Mouse (Mus musculus) cerebellum, postnatal 10 days (tissue): ENCODE measurements around the gene Atg7.

ENCODE experiments used
- DNase-seq, 2 experiments: peaks; one replicate each; pipeline ENCODE4 v3.0.0; 2021; ENCODE audit warnings: mixed read lengths in 2 of 2

The Atg7 gene

DNA sequence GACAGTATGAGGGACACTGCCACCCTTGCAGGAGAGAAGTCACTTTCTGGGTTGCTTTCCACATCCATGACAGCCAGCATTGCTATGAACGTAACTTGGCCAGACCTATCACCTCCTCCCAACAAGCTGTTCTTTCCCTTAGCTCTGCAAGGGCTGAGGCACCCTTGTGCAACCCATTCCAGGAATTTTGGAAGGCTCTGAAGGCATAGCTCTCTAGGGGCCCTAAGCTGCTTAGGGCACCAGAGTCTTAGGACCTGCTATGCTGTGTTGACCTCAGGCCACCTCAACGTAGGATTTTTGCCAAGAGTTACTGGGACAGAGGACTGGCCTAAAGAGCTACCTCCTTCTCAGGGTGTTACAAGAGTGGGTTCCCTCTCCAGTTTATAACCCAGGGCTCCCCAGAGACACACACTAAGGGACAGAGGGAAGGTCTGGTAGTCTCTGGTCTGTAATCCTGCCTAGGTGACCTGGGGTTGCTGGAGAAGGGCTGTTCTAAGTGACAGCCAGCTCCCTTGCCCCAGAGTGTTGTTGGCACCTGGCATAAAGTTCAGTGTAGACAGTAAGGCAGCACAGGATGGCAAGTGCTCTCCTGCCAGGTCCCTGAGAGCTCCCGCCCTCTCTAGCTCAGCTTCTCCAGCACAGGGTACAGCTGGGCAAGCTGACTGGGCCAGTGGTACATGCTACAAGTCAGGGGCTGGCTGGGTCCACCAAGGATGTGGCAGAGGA lies 215.3 kb downstream of the Atg7 start:
- DNase-seq, result no peak

DNA sequence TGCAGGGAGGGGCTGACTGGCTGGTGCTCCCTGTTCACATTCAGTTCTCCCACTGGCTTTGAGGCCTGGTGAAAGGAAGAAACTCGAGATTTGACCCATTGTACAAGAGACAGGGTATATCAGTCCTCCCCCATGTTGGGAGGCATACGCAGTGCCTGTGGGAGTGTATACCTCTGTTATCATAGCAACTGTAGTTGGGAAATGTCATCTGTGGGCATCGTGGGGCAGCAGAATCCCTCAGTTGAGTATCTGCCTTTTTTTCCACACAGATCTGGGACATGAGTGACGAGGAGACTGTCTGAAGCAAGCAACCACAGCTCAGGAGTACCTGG lies 215.8 kb downstream of the Atg7 start:
- DNase-seq, result no peak

DNA sequence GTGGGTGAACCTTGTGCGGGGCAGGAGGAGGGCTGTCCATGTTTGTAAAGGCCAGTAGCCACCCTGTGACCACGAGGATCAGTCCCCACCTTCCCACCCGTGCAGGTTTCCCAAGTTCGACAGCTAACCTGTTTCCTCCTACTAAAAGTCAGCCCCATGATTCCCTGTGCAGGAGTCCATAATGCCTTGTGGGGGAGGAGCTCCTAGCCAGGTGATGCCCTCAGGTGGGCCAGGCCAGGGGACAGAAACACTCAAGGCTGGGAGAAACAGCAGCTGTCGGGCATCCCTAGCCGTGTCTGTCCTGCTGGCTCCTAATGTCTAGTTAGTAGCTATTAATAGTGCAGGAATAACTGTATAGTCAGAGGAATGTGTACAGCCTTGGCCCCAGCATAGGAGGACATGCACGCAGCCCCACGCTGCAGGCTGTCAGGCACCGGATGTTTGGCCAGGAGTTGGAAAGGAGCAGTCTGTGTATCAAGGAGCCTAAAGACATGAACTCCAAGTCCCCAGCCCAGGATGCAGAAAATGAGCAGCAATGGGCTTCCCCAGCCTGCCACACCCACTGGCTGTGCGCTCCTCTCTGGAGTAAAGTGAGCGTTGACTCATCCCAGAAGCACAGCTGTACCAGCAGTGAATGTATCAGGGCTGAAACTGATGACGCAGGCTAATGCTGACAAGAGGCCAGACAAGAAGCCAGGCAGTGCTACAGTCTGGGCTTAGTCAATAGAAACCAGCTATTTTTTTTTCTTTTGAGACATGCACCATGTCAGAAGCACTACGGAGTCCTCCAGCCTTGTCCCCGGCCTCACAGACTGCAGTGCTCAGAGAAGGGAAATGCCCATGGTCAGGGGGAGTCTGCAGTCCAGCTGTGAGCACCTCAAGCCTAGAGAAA lies 218.0 kb downstream of the Atg7 start:
- no peak for DNase-seq

DNA sequence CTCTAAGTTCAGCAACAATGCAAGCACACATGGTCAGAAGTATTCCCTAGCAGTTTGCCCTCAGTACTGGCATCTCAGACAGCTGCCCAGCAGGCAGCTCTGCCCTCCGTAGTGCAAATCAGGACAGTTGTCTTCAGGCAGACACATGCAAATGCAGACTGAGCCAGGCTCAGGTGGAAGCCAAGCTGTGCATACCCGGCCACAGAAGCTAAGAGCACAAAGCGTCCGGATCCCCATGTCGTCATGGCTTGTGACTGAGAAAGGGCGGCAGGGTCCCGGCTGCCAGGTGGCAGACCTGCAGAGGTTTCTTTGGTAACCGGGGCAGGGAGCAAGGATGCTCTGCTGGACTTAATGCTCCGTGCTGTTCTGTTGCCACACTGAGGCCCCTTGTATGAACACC lies 218.7 kb downstream of the Atg7 start:
- peak; percentile 63 to 73 for DNase-seq

DNA sequence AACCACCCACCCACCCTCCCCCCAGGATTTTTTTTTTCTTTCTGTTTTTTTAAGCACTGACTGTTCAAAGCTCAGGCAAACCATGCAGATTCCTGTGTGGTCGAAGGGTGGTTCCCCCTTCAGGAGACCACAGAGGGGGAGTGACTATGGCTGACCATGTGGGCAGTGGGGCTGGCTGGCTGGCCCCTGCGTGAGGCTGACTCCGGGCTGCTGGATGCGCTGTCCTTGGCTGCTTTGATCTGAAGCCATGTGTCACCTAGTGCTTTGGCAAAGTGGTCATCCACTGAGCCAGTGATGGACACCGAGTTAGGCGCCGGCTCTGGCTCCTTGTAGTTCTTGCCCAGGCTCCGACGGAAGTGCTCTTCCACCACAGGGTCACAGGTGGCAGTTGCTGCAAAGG lies 219.1 kb downstream of the Atg7 start:
- DNase-seq, result peak; percentile 48 to 55

DNA sequence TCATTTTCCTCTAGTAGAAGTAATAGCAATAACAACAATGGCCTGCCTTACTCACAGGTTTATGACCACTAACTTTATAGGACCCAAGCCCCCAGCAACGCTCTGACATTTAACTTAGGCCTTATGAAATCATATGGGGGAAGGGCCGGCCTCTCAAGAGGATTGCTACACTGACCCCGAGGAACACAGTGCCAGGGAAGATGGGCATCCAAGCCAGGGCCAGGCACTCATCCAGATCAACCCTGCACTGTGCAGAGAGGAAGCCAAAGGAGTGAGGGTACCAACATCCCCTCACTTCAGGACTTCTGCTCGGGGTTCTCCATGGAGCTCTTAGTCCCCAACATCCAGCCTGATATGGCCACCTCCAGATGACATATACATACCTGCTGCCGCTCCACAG lies 220.6 kb downstream of the Atg7 start:
- peak; percentile 63 to 72 for DNase-seq

DNA sequence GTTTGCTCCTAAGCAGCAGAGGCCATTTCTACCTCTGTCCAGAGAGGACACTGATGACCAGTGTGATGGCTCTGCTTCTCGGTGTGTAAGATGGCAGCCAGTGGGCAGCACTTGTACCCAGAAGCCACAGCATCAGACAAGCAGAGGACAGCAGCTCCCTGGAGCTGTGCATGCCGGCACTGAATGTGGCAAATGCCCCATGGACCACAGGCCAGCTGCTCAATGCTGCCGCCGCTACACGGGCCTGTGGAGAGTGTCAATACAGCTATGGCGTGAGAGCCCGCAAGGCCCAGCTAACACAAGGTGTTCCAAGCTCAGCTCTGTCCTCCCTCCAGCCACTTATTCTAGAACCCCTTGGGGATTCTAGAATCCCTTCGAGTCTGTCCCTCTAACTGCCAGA lies 221.5 kb downstream of the Atg7 start:
- no peak for DNase-seq

DNA sequence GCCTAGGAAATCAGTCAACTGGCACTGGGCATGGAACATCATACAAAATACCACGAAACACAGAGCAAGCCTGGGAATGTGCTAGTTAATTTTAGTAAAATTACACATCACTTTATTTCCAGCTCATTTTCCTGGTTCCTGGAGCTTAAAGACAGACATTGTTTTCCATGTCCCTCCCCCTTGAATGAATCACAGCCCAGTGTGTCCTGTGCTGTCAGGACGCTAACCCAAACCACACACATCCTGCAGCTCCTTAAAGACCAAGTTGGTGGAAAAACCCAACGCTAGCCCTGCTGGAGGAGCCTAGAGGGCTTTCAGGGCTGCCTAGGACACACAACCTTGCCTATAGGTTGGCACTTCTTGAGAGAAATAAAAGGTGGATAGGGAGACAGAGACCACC lies 223.2 kb downstream of the Atg7 start:
- DNase-seq, result no peak

DNA sequence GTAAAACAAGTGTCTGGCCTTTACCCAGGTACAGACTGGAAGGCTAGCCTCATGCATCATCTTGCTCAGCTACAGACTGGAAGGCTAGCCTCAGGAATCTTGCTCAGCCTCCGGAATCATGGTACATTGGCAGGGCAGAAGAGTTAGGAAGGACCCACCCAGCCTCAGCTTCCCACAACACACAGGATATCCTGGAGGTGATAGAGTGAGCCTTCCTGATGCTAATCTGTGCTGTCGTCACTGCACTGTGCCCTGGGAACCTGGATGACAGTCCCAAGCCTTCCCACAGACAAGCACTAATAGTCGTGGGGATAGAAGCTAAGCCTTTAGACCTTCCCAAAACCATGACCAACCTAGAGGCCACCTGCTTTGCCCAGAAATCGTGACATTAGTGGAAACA lies 223.7 kb downstream of the Atg7 start:
- no peak for DNase-seq

DNA sequence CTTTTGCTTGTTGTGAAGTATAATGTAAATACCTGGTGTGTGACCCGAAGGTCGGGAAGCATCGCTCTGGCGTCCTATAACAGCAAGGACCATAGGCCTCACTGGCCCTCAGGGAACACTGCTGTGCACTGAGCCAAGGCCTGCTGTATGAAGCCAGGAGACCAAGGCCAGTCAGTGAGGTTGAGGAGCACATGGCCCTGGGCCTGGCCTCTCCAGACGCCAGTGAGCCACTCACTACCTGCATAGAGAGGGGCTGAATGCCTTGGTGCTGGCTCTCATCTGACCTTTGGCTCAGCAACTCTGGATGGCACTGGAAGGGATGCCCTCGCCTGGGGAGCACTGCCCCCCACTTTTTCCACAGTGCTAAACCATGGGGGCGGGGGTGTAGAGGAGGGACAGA lies 225.8 kb downstream of the Atg7 start:
- no peak for DNase-seq

DNA sequence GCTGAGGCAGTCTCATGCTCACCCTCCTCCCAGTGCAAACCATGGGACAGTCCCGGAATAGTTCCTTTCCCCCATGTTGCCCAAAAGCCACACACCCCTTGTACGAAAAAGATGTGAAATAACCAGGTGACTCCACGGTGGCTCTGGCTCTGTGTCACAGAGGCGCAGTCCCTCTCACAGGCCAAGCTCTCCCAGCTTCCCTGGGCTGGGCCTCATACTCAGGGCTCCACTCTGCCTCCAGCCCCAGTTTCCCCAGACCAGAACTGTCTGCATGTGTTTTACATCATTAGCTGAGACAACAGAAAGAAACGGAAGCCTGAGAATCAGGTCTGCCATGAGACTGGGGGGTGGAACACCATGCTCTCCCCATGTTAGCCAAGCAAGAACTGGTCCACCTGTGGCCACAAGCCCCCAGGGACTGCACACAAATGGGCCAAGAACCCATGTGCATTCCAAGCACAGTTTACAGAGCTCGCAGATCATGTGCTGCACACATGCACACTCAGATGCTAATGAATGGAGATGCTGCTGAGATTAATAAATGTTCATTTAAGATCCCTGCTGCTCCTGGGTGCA lies 226.7 kb downstream of the Atg7 start:
- no peak for DNase-seq

DNA sequence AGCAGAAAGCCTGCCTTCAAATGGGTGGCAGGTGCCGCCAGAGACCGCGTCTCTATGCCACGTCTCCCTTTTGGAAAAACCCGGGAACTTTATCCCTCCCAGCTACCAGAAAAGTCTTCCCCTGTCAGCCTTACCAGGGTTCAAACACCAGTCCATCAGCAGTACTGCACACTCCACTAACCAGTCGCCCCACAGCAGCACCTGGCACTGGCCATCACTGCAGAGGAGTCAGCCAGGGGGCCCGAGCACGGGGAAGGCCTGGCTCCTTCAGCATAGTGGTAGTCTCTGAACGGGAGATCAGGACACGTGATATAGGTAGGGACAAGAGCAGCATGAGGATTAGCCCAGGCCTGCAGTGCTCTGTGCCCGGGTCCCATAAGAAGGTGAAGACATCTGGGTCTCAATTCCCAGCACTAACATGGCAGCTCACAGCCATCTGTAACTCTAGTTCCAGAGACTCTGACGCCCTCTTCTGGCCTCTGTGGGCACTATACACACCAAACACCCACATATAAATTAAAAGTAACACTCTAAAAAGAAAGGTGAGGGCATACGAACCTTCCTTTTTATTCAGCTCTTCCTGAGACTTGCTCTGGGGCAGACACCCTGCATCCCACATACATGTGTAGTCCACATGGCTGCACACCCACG lies 228.2 kb downstream of the Atg7 start:
- no peak for DNase-seq

DNA sequence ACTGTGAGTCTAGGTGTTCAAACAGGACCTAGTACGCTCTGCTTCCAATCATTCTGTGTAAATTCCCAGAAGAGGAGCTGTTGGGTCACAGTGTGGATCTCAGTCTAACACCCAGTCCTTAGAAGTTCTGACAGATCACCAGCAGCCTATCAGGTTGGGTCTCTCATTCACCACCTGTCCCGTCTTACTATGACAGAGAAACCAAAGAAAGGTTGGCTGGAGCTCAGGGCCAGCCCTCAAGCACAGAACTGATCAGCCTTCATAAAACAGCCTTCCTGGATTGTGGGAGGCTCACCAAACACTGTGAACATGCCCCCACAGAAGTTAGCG lies 230.9 kb downstream of the Atg7 start:
- DNase-seq, result no peak

DNA sequence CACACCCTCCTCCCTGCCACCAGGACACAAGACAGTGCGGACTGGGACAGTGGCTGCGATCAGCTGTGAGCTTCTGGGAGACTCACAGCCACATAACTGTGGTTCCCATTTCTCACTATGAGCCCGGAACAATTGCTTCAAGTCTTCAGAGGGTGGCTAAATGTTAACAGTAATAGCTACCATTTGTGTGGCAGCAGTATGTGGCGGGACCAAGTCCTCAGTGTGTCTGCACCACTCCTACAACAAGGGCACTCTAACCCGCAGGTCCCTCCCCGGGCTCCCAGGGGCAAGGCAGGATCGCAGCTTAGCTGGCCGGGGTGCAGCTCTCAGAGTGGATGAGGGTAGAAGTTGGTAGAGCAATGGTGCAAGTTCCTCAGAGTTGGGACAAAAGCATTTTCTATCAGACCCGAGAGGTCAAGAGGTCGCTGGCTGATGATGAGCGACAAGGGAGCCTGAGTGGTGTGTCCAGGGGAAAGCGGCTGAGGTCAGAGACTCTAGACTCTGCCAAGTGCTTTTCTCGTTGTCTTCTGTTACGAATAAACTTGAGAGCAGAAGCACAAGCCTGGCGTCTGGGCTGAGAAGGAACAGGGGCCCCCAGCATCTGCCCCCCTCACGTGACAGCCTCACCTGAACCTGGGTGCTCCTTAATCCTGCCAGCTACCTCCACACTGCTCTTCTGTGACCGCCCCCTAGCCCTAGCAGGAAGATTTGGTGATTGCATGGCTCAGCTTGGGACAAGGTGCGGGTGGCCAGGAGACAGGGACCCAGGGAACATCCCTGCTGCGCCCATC lies 231.4 kb downstream of the Atg7 start:
- no peak for DNase-seq

DNA sequence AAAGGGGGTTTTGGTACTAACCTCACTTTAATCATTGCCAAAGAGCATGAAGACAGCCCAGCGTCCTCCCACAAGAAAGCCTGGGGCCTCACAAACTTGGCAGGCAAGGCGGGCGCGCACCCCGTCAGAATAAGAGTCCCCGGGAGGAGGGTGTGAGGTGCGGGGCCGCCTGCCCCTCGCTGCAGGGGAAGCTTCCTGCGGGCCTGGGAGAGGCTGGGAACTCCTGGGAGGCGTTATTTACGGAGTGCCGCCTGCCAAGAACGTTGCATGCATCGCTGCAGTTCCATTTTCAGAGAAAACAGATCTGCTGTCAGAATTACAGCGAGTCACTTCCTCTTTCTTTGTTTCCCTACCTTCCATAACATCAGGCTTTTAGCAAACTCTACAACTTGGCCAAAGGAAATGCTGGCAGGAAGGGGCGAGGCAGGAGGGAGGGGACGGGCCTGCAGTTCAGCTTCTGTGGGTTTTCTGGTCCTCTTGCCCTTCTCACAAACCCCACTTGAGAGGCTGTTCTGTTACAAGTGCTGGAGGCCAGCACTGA lies 232.2 kb downstream of the Atg7 start:
- DNase-seq, result peak; percentile 92 to 95

DNA sequence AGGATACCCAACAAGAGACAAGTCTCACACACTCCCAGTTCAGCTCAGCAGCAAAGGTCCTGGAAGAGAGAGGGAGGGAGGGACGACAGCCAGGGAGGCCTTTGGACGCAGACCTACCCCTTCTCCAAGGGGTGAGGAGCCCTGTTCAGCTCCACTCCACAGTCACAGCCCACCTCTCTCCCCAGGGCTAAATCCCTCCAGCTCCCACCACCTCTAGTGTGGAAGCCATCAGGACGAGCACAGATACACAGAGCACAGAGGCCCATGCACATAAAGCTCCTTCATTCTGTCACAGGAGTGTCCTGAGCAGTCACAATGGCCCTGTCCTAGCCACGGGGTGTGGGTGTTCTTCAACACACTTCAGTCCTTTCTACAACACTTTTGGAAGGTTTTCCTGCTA lies 233.1 kb downstream of the Atg7 start:
- DNase-seq, result no peak

DNA sequence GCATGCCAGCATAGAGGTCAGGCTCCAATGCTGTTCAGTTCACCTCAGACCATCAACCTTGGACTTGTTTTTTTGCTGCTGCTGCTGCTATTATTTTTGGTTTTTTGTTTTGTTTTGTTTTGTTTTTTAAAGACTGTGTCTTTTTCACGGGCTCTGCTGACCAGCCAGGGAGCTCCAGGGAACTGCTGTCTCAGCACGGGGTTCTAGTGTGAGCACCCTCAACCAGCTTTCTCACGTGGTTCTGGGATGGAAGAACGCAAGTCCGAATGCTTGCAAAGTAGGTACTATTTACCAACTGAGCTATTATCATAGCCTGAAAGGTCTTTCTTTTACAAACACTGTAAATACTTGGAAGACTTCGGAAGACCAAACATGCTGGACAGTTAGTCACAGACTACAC lies 233.6 kb downstream of the Atg7 start:
- DNase-seq, result no peak

DNA sequence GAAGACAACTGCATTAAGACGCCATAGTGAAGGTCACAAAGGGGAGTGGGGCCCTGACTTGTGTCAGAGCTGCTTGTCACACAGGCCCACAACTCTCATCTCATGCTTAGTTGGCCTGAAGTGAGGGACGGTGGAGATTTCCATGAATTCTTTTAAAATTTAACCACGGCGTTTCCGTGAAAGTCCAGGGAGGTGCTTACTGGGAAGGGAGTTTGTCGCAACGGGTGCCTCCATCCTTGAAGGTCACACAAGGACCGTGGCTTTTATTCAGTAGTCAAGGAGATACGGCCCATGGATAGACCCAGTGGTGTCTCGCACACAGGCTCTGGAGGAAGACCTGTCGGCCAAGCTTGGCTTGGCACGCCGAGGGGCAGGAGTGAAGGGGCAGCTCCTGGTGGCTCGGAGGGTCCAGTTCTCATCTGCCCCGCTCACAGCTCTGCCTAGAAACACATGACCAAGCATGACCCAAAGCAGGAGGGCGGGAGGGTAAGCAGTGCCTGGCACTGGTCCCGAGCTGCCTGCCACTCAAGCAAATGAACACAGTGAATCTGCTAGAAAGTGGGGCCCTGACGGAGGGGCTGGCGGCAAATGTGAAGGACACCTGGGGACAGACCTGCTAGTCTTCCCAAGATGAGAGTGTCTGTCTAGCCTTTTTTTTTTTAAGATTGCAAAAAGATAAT lies 236.1 kb downstream of the Atg7 start:
- peak; percentile 75 to 79 for DNase-seq

DNA sequence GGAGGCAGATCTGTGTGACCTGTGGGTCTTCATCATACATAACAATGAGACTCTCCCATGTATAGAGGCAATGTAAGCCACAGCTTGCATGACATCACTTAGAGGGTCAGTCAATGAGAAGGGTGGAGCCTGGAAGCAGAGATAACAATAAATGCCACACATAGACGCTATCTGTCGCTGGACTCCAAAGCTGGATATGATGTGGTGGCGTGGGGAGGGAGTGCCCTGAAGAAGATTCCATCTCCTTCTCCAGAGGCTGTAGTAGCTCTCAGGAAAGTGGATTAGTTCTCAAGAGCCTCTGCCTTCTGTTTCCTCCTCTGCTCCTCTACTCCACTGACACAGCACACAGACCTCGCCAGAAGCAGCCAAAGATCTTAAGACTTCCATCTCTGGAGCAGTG lies 237.9 kb downstream of the Atg7 start:
- no peak for DNase-seq

DNA sequence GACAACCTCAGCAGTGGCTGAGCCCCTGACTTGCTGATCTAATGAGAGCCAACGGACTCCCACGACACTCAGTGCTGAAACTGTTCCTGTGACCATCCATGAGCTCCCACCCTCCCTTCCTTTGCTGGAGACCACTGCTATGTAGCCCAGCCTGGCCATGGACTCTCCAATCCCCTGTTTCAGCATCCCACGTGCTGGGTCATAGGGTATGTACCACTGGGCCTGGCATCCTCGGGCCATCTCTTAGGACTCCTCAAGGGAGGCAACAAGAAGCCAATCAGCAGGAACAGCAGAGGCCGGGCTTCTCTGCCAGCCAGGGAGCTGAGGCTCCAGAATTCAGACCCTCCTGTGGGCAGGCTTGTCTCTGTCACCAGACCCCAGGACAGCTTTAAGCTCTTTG lies 239.3 kb downstream of the Atg7 start:
- no peak for DNase-seq

DNA sequence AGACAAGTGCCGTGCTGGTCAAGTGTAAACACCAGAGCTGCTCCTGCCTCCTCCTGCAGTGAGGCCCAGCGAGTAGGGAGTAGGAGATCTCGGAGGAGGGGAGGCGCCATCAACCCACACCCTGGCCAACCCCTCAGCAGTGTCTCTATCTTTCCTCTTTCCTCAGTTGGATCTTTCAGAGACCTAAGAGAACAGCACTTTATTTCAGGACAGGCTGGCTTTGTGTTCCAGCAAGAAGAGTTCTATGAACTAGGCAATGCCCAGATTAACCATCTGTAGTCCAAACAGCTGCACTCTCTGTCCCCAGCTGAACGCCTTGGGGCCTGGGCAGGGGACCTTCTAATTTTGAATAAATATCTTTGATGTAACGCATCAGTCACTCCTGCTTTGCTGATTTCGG lies 239.8 kb downstream of the Atg7 start:
- no peak for DNase-seq

DNA sequence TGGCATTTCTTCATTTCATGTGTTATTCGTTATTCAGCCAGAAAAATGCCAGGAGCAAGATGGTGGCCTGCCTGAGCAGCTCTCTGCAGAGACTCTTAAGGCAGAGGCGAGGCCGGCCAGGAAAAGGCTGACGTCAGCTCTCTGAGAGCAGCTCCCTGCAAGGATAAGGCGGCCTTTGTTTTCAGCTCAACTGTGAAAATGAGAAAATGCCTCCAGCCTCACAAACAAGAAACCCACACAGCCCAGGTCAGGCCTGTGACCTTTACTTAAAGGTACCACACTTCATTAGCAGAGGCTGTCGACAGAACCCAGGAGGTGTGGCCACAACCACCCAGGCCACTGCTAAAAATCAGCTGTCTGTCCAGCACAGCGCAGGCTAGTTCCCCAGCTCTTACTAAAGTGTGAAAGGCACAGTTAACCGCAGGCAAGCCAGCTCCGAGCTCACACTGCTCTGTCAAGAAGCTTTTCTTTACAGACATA lies 240.4 kb downstream of the Atg7 start:
- DNase-seq, result peak; percentile 75 to 82
